Mouse (Mus musculus) v-Abl transformed pro-B cells (cell line): Measurements from ENCODE around the gene Tnni2.
"Not testable (repeated sequence)": the region's sequence is repeated elsewhere in the genome, so short reads cannot be mapped to it uniquely, and the experiment has no call there.

ENCODE experiments used
- in situ Hi-C, 2 experiments: fragments of 400-800 bp; cut with MboI; formaldehyde crosslinking; loops; one replicate each; pipeline ENCODE4 v1.15.1; 2025; ENCODE audit not compliant: unreplicated experiment in 2 of 2

Gene Tnni2

GRCm38 (mm10) chr7:142441585-142441984 lies at the start of gene Tnni2:
Gene Tnni2, plus strand, starts transcription at chr7:142441808.
- in situ Hi-C loops, result loop anchor here (5.0 kb wide), 3 partner anchors 56 to 141 kb away; partner anchors contain the start of gene Tnnt3 (in 2 of the 2)

- in situ Hi-C loops, result loop anchor here in 1 of 2 experiments (5.0 kb wide), 1 partner anchor 39 kb away; the partner anchor contains the start of gene Syt8
These were observed 48.4 kb upstream of the Tnni2 start for GRCm38 (mm10) chr7:142393191-142393590.

- in situ Hi-C loops, result loop anchor here in 1 of 2 experiments (5.0 kb wide), 1 partner anchor 38 kb away; the partner anchor contains the start of gene Syt8
These were observed 47.1 kb upstream of the Tnni2 start for GRCm38 (mm10) chr7:142394261-142395190.

- in situ Hi-C loops, result no loop called here
These were observed 46.1 kb upstream of the Tnni2 start for GRCm38 (mm10) chr7:142395472-142395871.

GRCm38 (mm10) chr7:142396611-142397010 lies 45.0 kb upstream of the Tnni2 start:
- in situ Hi-C loops, result no loop called here

- in situ Hi-C loops, result no loop called here
These were observed 43.6 kb upstream of the Tnni2 start for GRCm38 (mm10) chr7:142398052-142398451.

- in situ Hi-C loops, result no loop called here
These were observed 42.4 kb upstream of the Tnni2 start for GRCm38 (mm10) chr7:142399250-142399649.

GRCm38 (mm10) chr7:142400112-142400749 lies 41.4 kb upstream of the Tnni2 start:
- in situ Hi-C loops, result no loop called here

- in situ Hi-C loops, result no loop called here
These were observed 40.9 kb upstream of the Tnni2 start for GRCm38 (mm10) chr7:142400750-142401142.

GRCm38 (mm10) chr7:142403591-142403990 lies 38.0 kb upstream of the Tnni2 start:
- in situ Hi-C loops, result no loop called here

- in situ Hi-C loops, result not testable (repeated sequence)
These were observed 36.5 kb upstream of the Tnni2 start for GRCm38 (mm10) chr7:142405134-142405533.

GRCm38 (mm10) chr7:142407935-142408334 lies 33.7 kb upstream of the Tnni2 start:
- in situ Hi-C loops, result no loop called here

GRCm38 (mm10) chr7:142408686-142409085 lies 32.9 kb upstream of the Tnni2 start:
- in situ Hi-C loops, result no loop called here

GRCm38 (mm10) chr7:142409603-142410002 lies 32.0 kb upstream of the Tnni2 start:
- in situ Hi-C loops, result no loop called here

- in situ Hi-C loops, result no loop called here
These were observed 28.3 kb upstream of the Tnni2 start for GRCm38 (mm10) chr7:142413285-142413684.

GRCm38 (mm10) chr7:142415314-142415713 lies 26.3 kb upstream of the Tnni2 start:
- in situ Hi-C loops, result no loop called here

- in situ Hi-C loops, result no loop called here
These were observed 25.4 kb upstream of the Tnni2 start for GRCm38 (mm10) chr7:142416225-142416624.

- in situ Hi-C loops, result no loop called here
These were observed 23.6 kb upstream of the Tnni2 start for GRCm38 (mm10) chr7:142418027-142418426.

- in situ Hi-C loops, result no loop called here
These were observed 22.9 kb upstream of the Tnni2 start for GRCm38 (mm10) chr7:142418679-142419078.

GRCm38 (mm10) chr7:142419887-142420286 lies 21.7 kb upstream of the Tnni2 start:
- in situ Hi-C loops, result no loop called here

- in situ Hi-C loops, result no loop called here
These were observed 19.8 kb upstream of the Tnni2 start for GRCm38 (mm10) chr7:142421826-142422225.
